Mouse (Mus musculus) heart, embryonic 12.5 days (tissue): Measurements from ENCODE around the gene Dyrk3. TPM values are rescaled to one million over a fixed set of nuclear protein-coding genes. Genes with fewer than 3 reads are reported as not detected.

ENCODE experiments used
- ATAC-seq: fragments of 200-750 bp; cut with Nextera tagmentation; 2 replicates; pipeline ENCODE4 v1.8.0; 2017; ENCODE audit warnings: moderate TSS enrichment, moderate library complexity; ENCODE audit not compliant: insufficient number of reproducible peaks, low FRiP score
- H3K27ac ChIP-seq: fragments of 300-500 bp; sonication (generic); 2 replicates; pipeline ENCODE4 v1.5.1; 2016; ENCODE audit warnings: mild to moderate bottlenecking, moderate library complexity; ENCODE audit not compliant: poor library complexity, severe bottlenecking
- H3K27me3 ChIP-seq: fragments of 300-500 bp; sonication (generic); replicated peaks from 2 replicates; pipeline ENCODE4 v1.6.1; 2016; ENCODE audit warnings: mild to moderate bottlenecking, moderate library complexity
- H3K36me3 ChIP-seq: fragments of 300-500 bp; sonication (generic); 2 replicates; pipeline ENCODE4 v1.6.1; 2016; ENCODE audit warnings: mild to moderate bottlenecking, moderate library complexity
- H3K4me1 ChIP-seq: fragments of 300-500 bp; sonication (generic); replicated peaks from 2 replicates; pipeline ENCODE4 v1.6.1; 2016; ENCODE audit warnings: mild to moderate bottlenecking
- H3K4me2 ChIP-seq: fragments of 300-500 bp; sonication (generic); 2 replicates; pipeline ENCODE4 v1.6.1; 2016; ENCODE audit warnings: mild to moderate bottlenecking, moderate library complexity
- H3K4me3 ChIP-seq: fragments of 300-500 bp; sonication (generic); 2 replicates; pipeline ENCODE4 v1.5.1; 2016; ENCODE audit warnings: mild to moderate bottlenecking
- H3K9ac ChIP-seq: fragments of 300-500 bp; sonication (generic); 2 replicates; pipeline ENCODE4 v1.6.1; 2016; ENCODE audit warnings: mild to moderate bottlenecking, moderate library complexity
- H3K9me3 ChIP-seq: fragments of 300-500 bp; sonication (generic); replicated peaks from 2 replicates; pipeline ENCODE4 v1.6.1; 2016; ENCODE audit warnings: mild to moderate bottlenecking, moderate library complexity
- WGBS: fragments of 180-500 bp; shearing (Covaris S2); methylation state at CpG from one replicate; pipeline ENCODE4 v1.1.7; 2016; 5-methylcytosine and 5-hydroxymethylcytosine counted together
- polyA plus RNA-seq: library from polyadenylated mRNA; unstranded; fragments of >200 nt; fragmentation: Nextera tagmentation; extraction: Ambion mirVana; gene quantifications from 2 replicates; pipeline ENCODE4 v1.2.1, GENCODE M21; 2016

Gene Dyrk3
- polyA plus RNA-seq, 1 experiment from 2014 or later: 6.5 TPM

GRCm38 (mm10) chr1:131083122-131083521 lies 55.0 kb downstream of the Dyrk3 start:
- ATAC-seq: no peak
- 42% methylated on average over 5 of the region's 5 CpGs for WGBS

GRCm38 (mm10) chr1:131080686-131081085 lies 57.5 kb downstream of the Dyrk3 start:
- no peaks in the 10 kb centered on the region for H3K9me3 ChIP-seq
- H3K4me2 ChIP-seq: no peak overlapping the region
- ATAC-seq: no peak
- no peak overlapping the region for H3K9ac ChIP-seq
- no peak overlapping the region for H3K4me3 ChIP-seq
- no peaks in the 10 kb centered on the region for H3K36me3 ChIP-seq
- peaks cover 96% of the 10 kb centered on the region for H3K4me1 ChIP-seq
- no peaks in the 10 kb centered on the region for H3K27me3 ChIP-seq
- 57% methylated on average over 1 of the region's 1 CpGs for WGBS
- peak overlapping the region; percentile 34 for H3K27ac ChIP-seq

More at GRCm38 (mm10) chr1:131083122-131083521, 55.0 kb downstream of the Dyrk3 start:
- Histone ChIP-seq H3K27ac (peak overlapping the region; percentile 77), H3K4me3 (no peak overlapping the region), H3K27me3 (no peaks in the 10 kb centered on the region), H3K9ac (no peak overlapping the region), H3K4me1 (peaks cover 93% of the 10 kb centered on the region), H3K4me2 (no peak overlapping the region), H3K9me3 (no peaks in the 10 kb centered on the region), H3K36me3 (no peaks in the 10 kb centered on the region)

GRCm38 (mm10) chr1:131079762-131080161 lies 58.4 kb downstream of the Dyrk3 start:
- no peaks in the 10 kb centered on the region for H3K9me3 ChIP-seq
- H3K4me1 ChIP-seq: peaks cover 95% of the 10 kb centered on the region
- no peaks in the 10 kb centered on the region for H3K27me3 ChIP-seq
- H3K4me2 ChIP-seq: no peak overlapping the region
- no peak overlapping the region for H3K27ac ChIP-seq
- WGBS: 67% methylated on average over 4 of the region's 4 CpGs
- no peak for ATAC-seq
- H3K4me3 ChIP-seq: no peak overlapping the region
- H3K36me3 ChIP-seq: no peaks in the 10 kb centered on the region
- no peak overlapping the region for H3K9ac ChIP-seq

- peaks cover 95% of the 10 kb centered on the region for H3K4me1 ChIP-seq
- no peaks in the 10 kb centered on the region for H3K27me3 ChIP-seq
- no peak overlapping the region for H3K4me2 ChIP-seq
- no peaks in the 10 kb centered on the region for H3K9me3 ChIP-seq
- no peak for ATAC-seq
- H3K9ac ChIP-seq: peak overlapping the region; percentile 32; the same call in 1 of the 2 replicates
- peak overlapping the region; percentile 35; the same call in 1 of the 2 replicates for H3K27ac ChIP-seq
- 68% methylated on average over 3 of the region's 3 CpGs for WGBS
- no peaks in the 10 kb centered on the region for H3K36me3 ChIP-seq
- no peak overlapping the region for H3K4me3 ChIP-seq
Measured at GRCm38 (mm10) chr1:131078761-131079330, 59.3 kb downstream of the Dyrk3 start.

Other genes with a start within 250 kb of the Dyrk3 start
- not detected in 2 replicates for gene Il20, start 226.9 kb downstream of the Dyrk3 start, polyA plus RNA-seq
- gene Il19, start 198.2 kb downstream of the Dyrk3 start, polyA plus RNA-seq: not detected in 2 replicates
- gene Il10, start 118.5 kb downstream of the Dyrk3 start, polyA plus RNA-seq: not detected in 2 replicates
- gene Mapkapk2, start 40.5 kb downstream of the Dyrk3 start, polyA plus RNA-seq: 89.1 and 93.0 TPM in 2 replicates
- gene Eif2d, start 14.8 kb upstream of the Dyrk3 start, polyA plus RNA-seq: 45.8 and 51.8 TPM in 2 replicates
- 27.0 and 27.2 TPM in 2 replicates for gene Rassf5, start 106.9 kb upstream of the Dyrk3 start, polyA plus RNA-seq
- gene Ikbke, start 141.3 kb upstream of the Dyrk3 start, polyA plus RNA-seq: 2.8 and 3.4 TPM in 2 replicates